Mouse (Mus musculus) megakaryocyte-erythroid progenitor cell, adult 5-6 weeks (primary cell): Measurements from ENCODE around the gene Esx1. TPM values are rescaled to one million over a fixed set of nuclear protein-coding genes. Genes with fewer than 3 reads are reported as not detected.

Experiments used
- ATAC-seq: replicated peaks from 2 replicates; pipeline ENCODE4 v1.8.0; 2016; ENCODE audit warnings: mild to moderate bottlenecking, inconsistent platforms; ENCODE audit not compliant: severe bottlenecking, poor library complexity, low FRiP score, low TSS enrichment
- total RNA-seq, 2 experiments: library from RNA; stranded (forward) in 1 of 2; stranded (reverse) in 1 of 2; fragments of 200-1000, 215-1000 nt in 1 of 2; fragments of >200 nt in 1 of 2; fragmentation: Nextera tagmentation in 1 of 2; gene quantifications; 2 replicates each; pipeline ENCODE4 v1.2.3; 2014 to 2017

Gene Esx1
- total RNA-seq (2014; fragmentation: Nextera tagmentation) (not detected in 2 replicates), total RNA-seq (2017) (not detected in 2 replicates)

DNA sequence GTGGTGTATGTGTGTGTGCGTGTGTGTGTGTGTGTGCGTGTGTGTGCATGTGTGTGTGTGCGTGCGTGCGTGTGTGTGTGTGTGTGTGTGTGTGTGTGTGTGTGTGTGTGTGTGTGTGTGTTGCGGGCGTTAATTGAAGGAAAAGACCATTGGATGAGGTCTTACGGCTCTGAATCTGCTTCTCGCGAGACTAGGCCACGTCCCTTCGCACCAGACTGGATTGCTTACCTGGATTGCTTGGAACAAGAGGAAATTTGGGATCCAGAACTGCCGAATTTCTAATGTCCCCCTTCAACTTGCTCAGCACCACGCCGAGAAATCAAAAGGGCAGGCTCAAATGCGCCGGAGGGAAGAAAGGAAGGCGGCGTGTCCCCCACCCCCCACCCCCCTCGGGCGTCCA lies at the start of gene Esx1:
Gene Esx1, minus strand, starts transcription at position 366 of the 400 bp plus-strand sequence.
- ATAC-seq: no peak

DNA sequence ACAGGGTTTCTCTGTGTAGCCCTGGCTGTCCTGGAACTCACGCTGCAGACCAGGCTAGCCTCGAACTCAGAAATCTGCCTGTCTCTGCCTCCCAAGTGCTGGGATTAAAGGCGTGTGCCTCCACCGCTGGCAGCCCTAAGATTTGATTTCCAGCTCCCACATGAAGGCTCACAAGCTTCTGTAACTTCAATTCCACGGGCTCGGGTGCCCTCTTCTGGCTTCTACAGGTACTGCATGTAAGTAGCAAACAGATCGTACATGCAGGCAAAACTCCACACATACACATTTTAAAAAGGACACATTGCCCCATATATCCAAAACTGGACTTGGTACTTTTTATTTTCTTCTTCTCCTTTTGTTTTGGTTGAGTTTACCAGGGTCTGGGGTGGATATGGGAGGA lies 48.1 kb upstream of the Esx1 start:
- ATAC-seq: no peak

DNA sequence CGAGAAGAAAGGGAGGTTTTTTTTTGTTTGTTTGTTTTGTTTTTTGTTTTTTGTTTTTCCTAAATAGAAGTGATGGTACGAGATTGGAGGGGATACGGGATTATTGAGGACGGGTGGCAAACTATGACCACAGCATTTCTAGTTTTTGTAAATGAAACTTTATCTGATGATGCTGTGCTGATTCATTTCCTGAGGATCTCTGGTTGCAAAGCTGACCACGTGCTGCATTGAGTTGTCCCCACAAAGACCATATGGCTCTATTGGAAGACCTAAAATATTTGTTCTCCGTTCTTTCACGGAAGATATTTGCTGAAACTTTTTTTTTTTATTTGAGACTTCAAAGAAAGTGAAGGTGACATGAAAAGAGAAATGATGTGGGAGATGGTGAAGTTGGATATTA lies 45.8 kb upstream of the Esx1 start:
- no peak for ATAC-seq

DNA sequence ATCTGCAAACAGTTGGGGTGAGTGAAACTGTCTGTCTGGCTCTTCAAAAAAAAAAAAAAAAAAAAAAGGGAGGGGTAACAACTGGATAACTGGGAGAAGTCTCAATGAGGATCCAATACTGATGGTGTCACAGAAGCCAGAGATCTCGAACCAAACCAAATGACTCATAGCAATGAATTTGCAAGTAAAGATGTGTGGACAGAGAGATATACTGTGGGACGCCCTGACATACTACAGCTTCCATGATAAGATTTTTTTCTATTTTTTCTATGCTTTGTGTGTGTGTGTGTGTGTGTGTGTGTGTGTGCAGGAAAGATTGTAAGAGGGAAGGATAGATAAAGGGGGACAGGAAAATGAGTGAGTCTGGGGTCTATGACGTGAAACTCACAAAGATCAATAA lies 43.7 kb upstream of the Esx1 start:
- no peak for ATAC-seq

DNA sequence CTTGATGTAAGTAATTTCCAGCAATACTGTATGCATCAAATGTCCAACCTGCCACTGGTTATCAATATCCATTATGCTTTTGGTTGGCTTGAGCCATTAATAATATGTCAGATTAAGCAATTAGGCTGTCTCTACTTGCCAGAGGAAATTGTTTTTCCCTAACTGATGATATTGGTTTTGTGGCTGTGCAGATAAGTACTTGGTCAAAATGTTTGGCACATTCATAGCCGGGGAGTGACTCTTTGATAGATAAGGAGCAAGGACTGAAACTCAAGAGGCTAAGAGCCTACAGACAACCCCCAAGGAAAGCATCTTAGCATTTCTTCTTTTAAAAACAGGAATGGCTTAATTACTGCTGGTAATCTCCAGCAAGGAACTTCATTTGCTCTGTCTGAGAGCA lies 40.8 kb upstream of the Esx1 start:
- no peak for ATAC-seq

DNA sequence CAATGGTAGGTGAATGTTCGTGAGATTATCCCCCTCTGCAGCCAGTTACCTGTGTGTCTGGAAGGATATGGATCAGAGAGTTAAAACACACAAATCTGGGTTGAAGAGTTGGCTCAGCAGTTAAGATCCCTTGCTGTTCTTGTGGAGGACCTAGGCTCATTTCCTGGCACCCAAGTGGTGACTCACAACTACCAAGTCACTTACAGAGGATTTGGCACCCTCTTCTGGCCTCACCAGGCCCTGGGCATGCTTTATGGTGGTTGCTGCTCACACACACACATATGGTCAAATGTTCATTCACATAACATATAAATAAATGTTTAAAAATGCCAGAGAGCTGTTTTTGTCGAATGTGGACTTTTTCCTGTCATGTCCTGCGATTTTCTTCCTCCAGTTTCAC lies 39.1 kb upstream of the Esx1 start:
- no peak for ATAC-seq

DNA sequence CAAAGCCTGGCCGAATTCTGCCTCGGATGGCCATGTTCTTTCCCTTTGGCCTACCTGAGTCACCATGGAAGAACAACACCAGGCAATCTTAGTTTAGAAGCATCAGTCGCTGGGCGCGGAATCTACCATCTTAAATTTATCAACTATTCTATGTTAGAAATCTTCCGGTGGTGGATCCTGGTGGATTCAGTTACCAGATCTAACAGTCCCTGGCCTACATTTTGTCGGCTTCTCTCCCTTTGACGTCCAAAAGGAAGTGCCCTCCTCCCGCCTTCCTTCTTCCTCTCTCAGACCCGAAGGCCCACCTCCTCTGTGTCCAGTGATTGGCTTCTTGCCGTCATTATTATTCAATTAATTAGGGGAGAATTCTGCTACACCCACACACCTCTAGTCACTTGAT lies 27.2 kb upstream of the Esx1 start:
- ATAC-seq: no peak

DNA sequence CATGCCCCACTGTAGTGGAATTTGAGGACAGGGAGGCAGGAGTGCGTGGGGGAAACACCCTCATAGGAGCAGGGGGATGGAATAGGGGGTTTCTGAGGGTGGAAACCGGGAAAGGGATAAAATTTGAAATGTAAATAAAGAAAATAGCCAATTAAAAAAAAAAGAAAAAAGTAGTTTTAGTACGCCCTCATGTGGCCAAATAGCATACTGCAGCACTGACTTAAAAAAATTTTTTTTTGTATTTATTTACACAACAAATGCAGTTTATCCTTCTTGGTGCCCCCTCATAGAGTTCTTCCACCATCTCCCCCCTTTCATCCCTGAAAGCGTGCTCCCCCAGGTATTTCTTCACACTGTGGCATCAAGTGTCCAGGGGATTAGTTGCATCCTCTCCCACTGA lies 22.8 kb upstream of the Esx1 start:
- no peak for ATAC-seq

DNA sequence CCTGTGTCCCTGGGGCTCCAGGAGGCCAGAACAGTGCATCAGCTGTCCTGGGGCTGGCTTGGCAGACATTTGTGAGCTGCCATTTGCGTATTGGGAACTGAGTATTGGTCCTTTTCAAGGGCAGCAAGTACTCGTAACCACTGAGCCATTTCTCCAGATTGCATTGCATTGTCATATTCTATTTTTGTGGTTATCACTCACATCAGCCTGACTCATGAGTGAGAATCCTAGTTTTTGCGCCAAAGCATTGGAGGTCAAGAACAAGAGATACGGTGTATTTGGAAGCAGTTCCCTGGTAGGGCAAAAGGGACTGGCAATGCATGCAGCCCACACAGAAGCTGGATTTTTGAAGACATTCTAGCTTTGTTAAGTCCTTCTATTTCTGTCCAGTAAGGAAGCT lies 21.8 kb upstream of the Esx1 start:
- ATAC-seq: no peak

DNA sequence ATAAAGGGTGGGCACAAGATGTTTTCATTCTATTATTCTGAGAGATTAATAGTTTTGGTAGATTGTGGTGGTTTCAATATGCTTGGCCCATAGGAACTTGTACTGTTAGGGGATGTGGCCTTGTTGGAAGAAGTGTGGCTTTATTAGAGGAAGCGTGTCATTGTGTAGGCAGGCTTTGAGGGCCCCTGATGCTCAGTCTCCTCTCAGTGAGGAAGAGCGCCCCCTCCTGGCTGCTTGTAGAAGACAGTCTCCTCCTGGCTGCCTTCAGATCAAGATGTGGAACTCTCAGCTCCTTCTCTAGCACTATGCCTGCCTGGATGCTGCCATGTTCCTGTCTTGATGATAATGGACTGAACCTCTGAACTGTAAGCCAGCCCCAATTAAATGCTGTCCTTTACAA lies 20.7 kb upstream of the Esx1 start:
- 0 out of 2 replicates have a peak, but pooled peaks have one; percentile 63 for ATAC-seq

DNA sequence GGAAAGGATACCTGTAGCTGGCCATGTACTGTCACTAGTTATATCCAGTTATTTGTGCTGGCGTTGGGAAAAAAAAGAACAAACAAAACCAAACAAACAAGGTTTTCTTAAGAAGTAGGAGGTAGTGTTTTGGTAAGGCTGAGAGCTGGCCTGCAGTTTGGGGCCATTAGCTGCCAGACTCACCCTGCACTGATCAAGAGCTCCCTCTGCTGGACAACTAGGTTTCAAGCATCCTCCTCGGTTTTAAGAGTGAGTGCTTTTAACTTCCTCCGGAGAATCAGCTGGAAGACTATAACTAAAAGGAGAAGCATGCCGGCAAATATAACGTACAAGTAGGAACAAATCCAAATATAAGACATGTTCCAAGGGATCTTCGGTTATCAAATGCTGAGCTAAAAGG lies 19.8 kb upstream of the Esx1 start:
- peak; percentile 84 for ATAC-seq

DNA sequence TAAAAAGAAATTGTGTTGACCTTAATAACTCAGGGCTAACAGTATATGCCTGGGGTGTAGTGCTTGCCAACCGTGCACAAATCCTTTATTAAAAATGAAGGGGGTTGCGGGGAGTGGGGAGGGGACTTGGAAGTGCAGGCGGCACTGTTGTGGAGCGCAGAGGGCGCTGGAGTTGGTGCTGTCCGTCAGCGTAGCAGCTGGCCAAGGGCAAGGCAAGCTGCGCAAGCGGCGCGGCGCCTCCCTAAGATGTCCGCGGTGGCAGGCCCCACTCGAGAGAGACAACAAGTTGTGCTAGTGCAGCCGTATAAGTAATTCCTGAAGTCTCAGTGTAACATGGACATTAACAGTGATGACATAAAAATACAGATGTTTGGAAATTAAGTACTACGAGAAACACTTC lies 5.7 kb upstream of the Esx1 start:
- no peak for ATAC-seq

DNA sequence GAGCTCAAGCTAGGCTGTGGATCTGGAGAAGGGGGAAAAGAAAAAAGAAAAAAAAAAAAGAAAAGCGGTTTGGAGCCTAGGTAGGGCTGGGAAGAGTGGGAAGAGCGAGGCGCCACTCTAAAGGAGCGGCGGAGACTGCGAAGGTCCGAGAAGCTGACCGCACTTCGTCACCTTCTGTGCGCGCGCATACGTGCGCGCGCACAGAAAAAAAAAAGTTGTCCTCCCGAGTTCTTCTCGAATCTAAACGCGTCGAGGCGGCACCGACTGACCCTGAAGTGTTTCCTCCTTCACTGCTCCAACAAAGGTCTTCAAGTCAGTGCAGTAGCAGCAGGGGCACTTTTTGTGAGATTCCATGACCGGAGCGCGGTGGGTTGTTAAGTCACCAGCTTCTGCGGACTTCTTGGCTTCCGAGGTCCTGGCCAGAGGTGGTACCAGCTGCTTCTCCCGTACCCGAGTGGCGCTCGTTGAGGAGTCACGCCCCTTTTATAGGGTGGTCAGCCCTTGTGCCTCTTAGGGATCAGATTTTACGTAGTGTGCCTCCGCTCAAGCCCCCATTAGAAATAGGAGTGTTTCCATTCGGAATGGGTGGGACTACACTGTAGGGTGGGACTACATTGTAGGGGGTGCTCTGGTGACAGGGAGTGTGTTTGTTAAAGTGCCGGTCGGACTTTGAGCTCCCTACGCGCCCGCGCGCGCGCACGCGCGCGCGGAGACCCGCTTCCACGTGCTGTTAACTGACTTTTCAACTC lies 2.0 kb downstream of the Esx1 start:
- no peak for ATAC-seq

DNA sequence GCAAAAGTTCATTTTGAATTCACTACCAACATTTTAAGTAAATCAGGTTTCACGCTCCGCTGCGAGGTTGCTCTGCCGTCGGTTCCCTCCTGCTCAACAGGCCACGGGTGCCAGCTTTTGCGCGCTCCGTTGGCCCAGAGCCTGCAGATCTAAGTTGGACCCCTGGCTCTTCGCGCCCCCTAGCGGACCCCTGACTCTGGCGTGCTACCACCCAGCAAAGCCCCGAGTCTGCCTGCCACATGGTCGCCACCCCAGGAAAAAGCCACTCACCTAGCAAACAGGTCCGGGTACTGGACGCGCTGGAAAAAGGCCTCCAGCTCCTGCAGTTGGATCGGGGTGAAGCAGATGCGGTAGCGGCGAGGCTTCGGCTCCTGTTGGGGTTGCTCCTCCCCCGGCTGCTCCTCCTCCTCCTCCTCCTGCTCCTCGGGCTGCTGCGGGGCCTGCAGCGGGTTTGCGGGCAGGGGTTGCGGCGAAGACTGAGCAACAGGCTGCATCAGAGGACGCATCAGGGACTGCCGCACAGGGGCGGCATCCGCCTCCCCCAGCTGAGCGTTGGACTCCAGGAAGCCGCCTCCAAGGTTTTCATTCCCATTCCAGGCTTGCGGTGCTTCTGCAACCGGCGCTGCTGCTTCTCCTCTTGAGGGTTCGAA lies 3.7 kb downstream of the Esx1 start:
- peak; percentile 79 for ATAC-seq

DNA sequence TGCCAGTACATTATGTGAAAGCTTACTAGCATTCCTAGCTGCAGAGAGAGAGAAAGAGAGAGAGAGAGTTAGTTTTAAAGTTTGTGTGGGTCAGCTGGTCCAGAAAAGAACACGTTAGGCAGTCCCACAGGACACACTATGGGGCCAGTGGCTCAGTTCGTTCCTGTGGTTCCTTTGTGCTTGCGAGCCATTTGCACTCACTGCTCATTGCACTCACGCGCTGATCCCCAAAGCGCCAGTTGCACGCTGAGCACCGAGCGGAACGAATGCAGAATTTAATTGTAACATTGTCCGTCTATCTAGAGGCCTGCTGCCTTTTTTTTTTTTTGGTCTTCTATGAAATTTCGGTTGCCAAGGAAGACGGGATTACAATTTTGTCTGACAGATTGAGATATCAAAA lies 15.4 kb downstream of the Esx1 start:
- ATAC-seq: no peak

DNA sequence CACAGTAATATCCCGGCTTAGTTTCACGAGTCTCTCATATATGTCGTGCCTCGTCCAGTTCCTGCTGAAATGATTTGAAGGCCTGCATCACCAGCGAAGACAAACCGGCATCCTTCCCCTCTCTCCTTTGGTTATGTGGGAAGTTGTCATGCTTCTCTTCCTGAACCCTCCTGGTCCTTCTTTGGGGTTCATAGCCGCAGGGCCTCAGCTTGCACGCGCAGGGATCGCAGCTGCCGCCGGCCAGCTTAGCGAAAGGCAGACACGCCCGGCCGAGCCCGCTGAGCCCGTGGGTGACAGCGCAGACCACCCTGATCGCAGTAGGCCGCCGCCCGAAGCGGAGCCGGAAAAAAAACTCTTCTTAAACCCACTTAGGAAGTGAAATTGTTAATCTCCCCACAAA lies 17.4 kb downstream of the Esx1 start:
- no peak for ATAC-seq

Other genes starting within 250 kb of the Esx1 start
- gene H2bfm, start 194.8 kb downstream of the Esx1 start, total RNA-seq (2014; fragmentation: Nextera tagmentation): not detected in 2 replicates
- gene H2bfm, start 194.8 kb downstream of the Esx1 start, total RNA-seq (2017): not detected in 2 replicates
- not detected in 2 replicates for gene Tmsb15b2, start 146.6 kb downstream of the Esx1 start, total RNA-seq (2014; fragmentation: Nextera tagmentation)
- gene Tmsb15b2, start 146.6 kb downstream of the Esx1 start, total RNA-seq (2017): 7.2 TPM in 1 of 2 replicates, not detected in the other
- gene Tmsb15l, start 145.2 kb downstream of the Esx1 start, total RNA-seq (2014; fragmentation: Nextera tagmentation): 1.2 and 3.9 TPM in 2 replicates
- gene Tmsb15l, start 145.2 kb downstream of the Esx1 start, total RNA-seq (2017): 1.6 TPM in 1 of 2 replicates, not detected in the other
- 4.0 TPM in 1 of 2 replicates, not detected in the other for gene Tmsb15b1, start 145.2 kb downstream of the Esx1 start, total RNA-seq (2014; fragmentation: Nextera tagmentation)
- 7.0 and 13.2 TPM in 2 replicates for gene Tmsb15b1, start 145.2 kb downstream of the Esx1 start, total RNA-seq (2017)
- not detected in 2 replicates for gene Zcchc18, start 128.9 kb downstream of the Esx1 start, total RNA-seq (2014; fragmentation: Nextera tagmentation)
- gene Zcchc18, start 128.9 kb downstream of the Esx1 start, total RNA-seq (2017): not detected in 2 replicates
- gene Slc25a53, start 83.8 kb downstream of the Esx1 start, total RNA-seq (2014; fragmentation: Nextera tagmentation): 3.6 and 8.8 TPM in 2 replicates
- 5.9 and 6.0 TPM in 2 replicates for gene Slc25a53, start 83.8 kb downstream of the Esx1 start, total RNA-seq (2017)
- gene Fam199x, start 72.5 kb downstream of the Esx1 start, total RNA-seq (2014; fragmentation: Nextera tagmentation): 3.4 and 5.5 TPM in 2 replicates
- 7.1 and 10.6 TPM in 2 replicates for gene Fam199x, start 72.5 kb downstream of the Esx1 start, total RNA-seq (2017)